Mouse (Mus musculus) forebrain, embryonic 16.5 days (tissue): ENCODE data around the gene Sspn. TPM values are rescaled to one million over a fixed set of nuclear protein-coding genes. Genes with fewer than 3 reads are reported as not detected.
A peak's percentile ranks its signal among the peaks of the same experiment; 100 is the strongest.

Source experiments
- ATAC-seq: fragments of 200-750 bp; cut with Nextera tagmentation; 2 replicates; pipeline ENCODE4 v1.8.0; 2017; ENCODE audit warnings: mild to moderate bottlenecking, moderate library complexity
- H3K27ac ChIP-seq: fragments of 300-500 bp; sonication (generic); 2 replicates; pipeline ENCODE4 v1.5.1; 2014; ENCODE audit warnings: low read length, control low read depth
- H3K27me3 ChIP-seq: fragments of 300-500 bp; sonication (generic); replicated peaks from 2 replicates; pipeline ENCODE4 v1.6.1; 2014; ENCODE audit warnings: low read length; ENCODE audit not compliant: control insufficient read depth, insufficient read depth
- H3K36me3 ChIP-seq: fragments of 300-500 bp; sonication (generic); 2 replicates; pipeline ENCODE4 v1.6.1; 2014; ENCODE audit not compliant: control insufficient read depth, insufficient read depth
- H3K4me1 ChIP-seq: fragments of 300-500 bp; sonication (generic); replicated peaks from 2 replicates; pipeline ENCODE4 v1.6.1; 2014; ENCODE audit warnings: low read length; ENCODE audit not compliant: control insufficient read depth, insufficient read depth
- H3K4me2 ChIP-seq: fragments of 300-500 bp; sonication (generic); 2 replicates; pipeline ENCODE4 v1.6.1; 2014; ENCODE audit warnings: mild to moderate bottlenecking, low read length, control low read depth
- H3K4me3 ChIP-seq: fragments of 300-500 bp; sonication (generic); replicated peaks from 2 replicates; pipeline ENCODE4 v1.5.1; 2014; ENCODE audit warnings: mild to moderate bottlenecking, low read length, control low read depth
- H3K9ac ChIP-seq: fragments of 300-500 bp; sonication (generic); replicated peaks from 2 replicates; pipeline ENCODE4 v1.6.1; 2014; ENCODE audit warnings: low read depth, low read length, control low read depth
- H3K9me3 ChIP-seq: fragments of 300-500 bp; sonication (generic); 2 replicates; pipeline ENCODE4 v1.6.1; 2016; ENCODE audit warnings: low read length; ENCODE audit not compliant: control insufficient read depth
- WGBS: fragments of 180-500 bp; shearing (Covaris S2); extraction: QIAGEN DNeasy Blood & Tissue Kit; methylation state at CpG from one replicate; pipeline ENCODE4 v1.1.7; 2014; 5-methylcytosine and 5-hydroxymethylcytosine counted together
- polyA plus RNA-seq: library from polyadenylated mRNA; unstranded; fragments of >200 nt; fragmentation: Nextera tagmentation; extraction: Ambion mirVana; gene quantifications from 2 replicates; pipeline ENCODE4 v1.2.1, GENCODE M21; 2015

Gene Sspn
- polyA plus RNA-seq, 1 experiment from 2014 or later: 2.9 TPM

- Histone ChIP-seq H3K4me3 (no peak overlapping the region), H3K36me3 (no peaks in the 10 kb centered on the region), H3K27ac (no peak overlapping the region), H3K4me2 (no peak overlapping the region), H3K4me1 (peaks cover 10% of the 10 kb centered on the region), H3K9me3 (no peaks in the 10 kb centered on the region), H3K27me3 (no peaks in the 10 kb centered on the region), H3K9ac (no peak overlapping the region)
- 85% methylated on average over 11 of the region's 11 CpGs for WGBS
- ATAC-seq: no peak
Measured at GRCm38 (mm10) chr6:146005129-146005886, 73.9 kb downstream of the Sspn start.

GRCm38 (mm10) chr6:146005935-146006564, 74.6 kb downstream of the Sspn start:
- H3K36me3 ChIP-seq: no peaks in the 10 kb centered on the region
- peaks cover 14% of the 10 kb centered on the region for H3K4me1 ChIP-seq
- H3K9me3 ChIP-seq: no peaks in the 10 kb centered on the region
- H3K9ac ChIP-seq: no peak overlapping the region
- WGBS: 74% methylated on average over 3 of the region's 3 CpGs
- H3K4me2 ChIP-seq: no peak overlapping the region
- no peak overlapping the region for H3K4me3 ChIP-seq
- no peak overlapping the region for H3K27ac ChIP-seq
- ATAC-seq: no peak
- no peaks in the 10 kb centered on the region for H3K27me3 ChIP-seq

GRCm38 (mm10) chr6:146006753-146007152, 75.3 kb downstream of the Sspn start:
- H3K4me1 ChIP-seq: peaks cover 14% of the 10 kb centered on the region
- no peaks in the 10 kb centered on the region for H3K36me3 ChIP-seq
- H3K9ac ChIP-seq: no peak overlapping the region
- H3K4me3 ChIP-seq: no peak overlapping the region
- no peak overlapping the region for H3K27ac ChIP-seq
- no peaks in the 10 kb centered on the region for H3K27me3 ChIP-seq
- WGBS: 66% methylated on average over 3 of the region's 3 CpGs
- no peaks in the 10 kb centered on the region for H3K9me3 ChIP-seq
- no peak overlapping the region for H3K4me2 ChIP-seq
- no peak for ATAC-seq

GRCm38 (mm10) chr6:146008450-146008981, 77.1 kb downstream of the Sspn start:
- Histone ChIP-seq H3K4me3 (no peak overlapping the region), H3K4me1 (peaks cover 14% of the 10 kb centered on the region), H3K9ac (no peak overlapping the region), H3K27me3 (no peaks in the 10 kb centered on the region), H3K4me2 (no peak overlapping the region), H3K36me3 (no peaks in the 10 kb centered on the region), H3K27ac (no peak overlapping the region), H3K9me3 (no peaks in the 10 kb centered on the region)
- peak; percentile 26; the same call in 1 of the 2 replicates for ATAC-seq
- WGBS: 30% methylated on average over 5 of the region's 5 CpGs

- no peak overlapping the region for H3K27ac ChIP-seq
- H3K4me1 ChIP-seq: peaks cover 14% of the 10 kb centered on the region
- 69% methylated on average over 10 of the region's 10 CpGs for WGBS
- no peak overlapping the region for H3K4me3 ChIP-seq
- ATAC-seq: no peak
- no peaks in the 10 kb centered on the region for H3K27me3 ChIP-seq
- no peaks in the 10 kb centered on the region for H3K36me3 ChIP-seq
- no peak overlapping the region for H3K4me2 ChIP-seq
- H3K9me3 ChIP-seq: no peaks in the 10 kb centered on the region
- H3K9ac ChIP-seq: no peak overlapping the region
Measured at GRCm38 (mm10) chr6:146009163-146009915, 77.9 kb downstream of the Sspn start.

GRCm38 (mm10) chr6:146010093-146010764, 78.8 kb downstream of the Sspn start:
- Histone ChIP-seq H3K27ac (no peak overlapping the region), H3K27me3 (no peaks in the 10 kb centered on the region), H3K9me3 (no peaks in the 10 kb centered on the region), H3K4me3 (no peak overlapping the region), H3K9ac (no peak overlapping the region), H3K4me2 (no peak overlapping the region), H3K36me3 (no peaks in the 10 kb centered on the region), H3K4me1 (peaks cover 14% of the 10 kb centered on the region)
- WGBS: 54% methylated on average over 12 of the region's 12 CpGs
- peak; percentile 63 for ATAC-seq

GRCm38 (mm10) chr6:146014312-146014711, 82.9 kb downstream of the Sspn start:
- Histone ChIP-seq H3K9ac (no peak overlapping the region), H3K27ac (no peak overlapping the region), H3K4me3 (no peak overlapping the region), H3K9me3 (no peaks in the 10 kb centered on the region), H3K4me1 (peaks cover 6% of the 10 kb centered on the region), H3K36me3 (no peaks in the 10 kb centered on the region), H3K4me2 (no peak overlapping the region), H3K27me3 (no peaks in the 10 kb centered on the region)
- ATAC-seq: no peak
- 89% methylated on average over 3 of the region's 3 CpGs for WGBS
